Mouse (Mus musculus): ENCODE data around the gene Hmg20b. TPM values are rescaled to one million over a fixed set of nuclear protein-coding genes. Genes with fewer than 3 reads are reported as not detected.

The Hmg20b gene
- total RNA-seq (2014; rRNA removed; ENCODE audit: low replicate concordance), result 63.9 and 80.7 TPM in 2 replicates
- polyA plus RNA-seq (2015; fragmentation: Nextera tagmentation; extraction: Ambion mirVana), result 92.3 and 94.5 TPM in 2 replicates

DNA sequence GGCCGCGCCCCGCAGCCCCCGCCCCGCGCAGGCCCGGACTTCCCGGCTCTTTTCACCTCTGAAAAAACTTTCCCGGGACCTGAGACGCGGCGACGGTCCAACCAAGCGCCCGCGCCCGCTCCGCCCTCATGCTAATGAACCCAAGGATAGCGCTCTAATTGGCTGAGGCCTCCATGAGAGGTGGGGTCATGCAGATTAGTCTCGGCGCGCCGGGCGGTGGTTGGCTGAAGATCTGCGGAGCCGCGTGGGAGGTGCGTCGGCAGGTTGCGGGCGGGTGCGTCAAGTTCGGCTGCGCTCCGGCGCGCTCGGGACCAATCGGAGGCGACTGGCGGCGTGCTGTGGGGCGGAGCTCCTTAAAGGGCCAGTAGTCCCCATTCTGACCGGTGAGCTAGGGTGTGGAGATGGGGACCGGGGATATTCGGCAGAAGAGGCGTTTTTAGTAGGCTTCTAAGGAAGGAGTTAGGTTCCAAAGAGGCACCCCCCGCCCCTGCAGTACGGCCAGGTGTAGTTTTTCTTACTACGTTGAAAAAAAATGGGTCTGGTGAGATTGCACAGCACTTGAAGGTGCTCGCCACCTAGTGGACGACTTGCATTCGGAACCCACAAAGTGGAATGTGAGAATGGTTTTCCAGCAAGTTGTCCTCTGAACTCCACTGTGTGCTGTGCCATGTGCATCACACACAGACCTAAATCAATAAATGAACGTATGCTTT lies at the start of gene Hmg20b:
Gene Hmg20b (minus strand): TSS at position 130 of the 713 bp plus-strand sequence.
- peak; percentile 98 for DNase-seq (ENCODE audit: low spot score)
- H3K4me1 ChIP-seq (ENCODE audit: control insufficient read depth, insufficient read depth), result peaks cover 13% of the 10 kb centered on the region
- WGBS, result under 1% methylated on average over 54 of the region's 54 CpGs

DNA sequence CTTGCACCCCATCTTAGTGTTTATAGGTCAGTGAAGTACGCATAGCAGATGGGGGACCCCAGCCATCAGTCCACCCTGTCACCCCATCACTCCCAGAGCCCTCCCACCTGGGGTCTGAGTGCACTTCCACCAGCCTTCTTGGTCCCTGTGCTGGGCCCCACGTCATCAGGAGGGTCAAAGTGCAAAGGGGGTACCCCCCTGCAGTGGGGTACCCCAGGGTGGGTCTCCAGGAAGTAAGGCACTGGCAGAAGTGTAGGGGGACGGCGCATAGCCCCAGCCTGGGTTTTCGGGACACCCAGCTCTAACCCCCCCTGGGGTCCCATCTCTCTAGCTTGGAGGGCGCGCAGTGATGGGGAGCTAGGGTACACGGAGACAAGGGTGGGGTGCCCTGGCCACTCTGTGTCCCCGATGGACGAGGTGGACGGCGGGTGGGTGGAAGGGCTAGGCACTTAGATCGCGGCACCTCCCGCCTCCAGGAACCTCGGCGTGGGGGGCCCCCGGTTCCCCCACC lies 49.6 kb upstream of the Hmg20b start:
- Histone ChIP-seq H3K4me1 (ENCODE audit: control insufficient read depth, insufficient read depth) (peaks cover 15% of the 10 kb centered on the region), H3K9me3 (replicated peaks; ENCODE audit: control insufficient read depth, low read length) (no peaks in the 10 kb centered on the region), H3K36me3 (replicated peaks; ENCODE audit: control insufficient read depth, insufficient read depth, low read length) (peaks cover 64% of the 10 kb centered on the region), H3K4me3 (ENCODE audit: low read depth, low read length) (no peak overlapping the region), H3K27ac (ENCODE audit: low read depth) (no peak overlapping the region), H3K27me3 (ENCODE audit: control insufficient read depth, insufficient read depth, low read length) (no peaks in the 10 kb centered on the region), H3K4me2 (ENCODE audit: low read depth, low read length) (no peak overlapping the region), H3K9ac (replicated peaks; ENCODE audit: low read depth, low read length) (no peak overlapping the region)
- TF ChIP-seq EP300 (IDR thresholded peaks at IDR 0.05; ENCODE audit: low read depth), result no peak
- no peak for TF ChIP-seq CTCF (IDR thresholded peaks at IDR 0.05; ENCODE audit: low read depth)
- ATAC-seq (ENCODE audit: insufficient read depth, low read depth), result no peak
- no peak for DNase-seq (ENCODE audit: low spot score)
- 82% methylated on average over 18 of the region's 18 CpGs for WGBS

More for the DNA sequence above, at the start of gene Hmg20b:
- peak within 1 kb of the TSS; percentile 87 for H3K27ac ChIP-seq (ENCODE audit: low read depth)
- no peaks in the 10 kb centered on the region for H3K9me3 ChIP-seq (replicated peaks; ENCODE audit: control insufficient read depth, low read length)
- peak within 1 kb of the TSS; percentile 86 for H3K4me3 ChIP-seq (ENCODE audit: low read depth, low read length)
- H3K4me2 ChIP-seq (ENCODE audit: low read depth, low read length), result peak within 1 kb of the TSS; percentile 94
- H3K9ac ChIP-seq (replicated peaks; ENCODE audit: low read depth, low read length), result peak within 1 kb of the TSS; percentile 77
- ATAC-seq (ENCODE audit: insufficient read depth, low read depth), result peak; percentile 95
- TF ChIP-seq CTCF (IDR thresholded peaks at IDR 0.05; ENCODE audit: low read depth) (peak; percentile 77), EP300 (IDR thresholded peaks at IDR 0.05; ENCODE audit: low read depth) (no peak)
- peaks cover 24% of the 10 kb centered on the region for H3K36me3 ChIP-seq (replicated peaks; ENCODE audit: control insufficient read depth, insufficient read depth, low read length)
- H3K27me3 ChIP-seq (ENCODE audit: control insufficient read depth, insufficient read depth, low read length), result no peaks in the 10 kb centered on the region

- no peak for ATAC-seq (ENCODE audit: insufficient read depth, low read depth)
- H3K4me1 ChIP-seq (ENCODE audit: control insufficient read depth, insufficient read depth), result peaks cover 15% of the 10 kb centered on the region
- 80% methylated on average over 5 of the region's 5 CpGs for WGBS
- no peak overlapping the region for H3K4me2 ChIP-seq (ENCODE audit: low read depth, low read length)
- H3K9me3 ChIP-seq (replicated peaks; ENCODE audit: control insufficient read depth, low read length), result no peaks in the 10 kb centered on the region
- H3K36me3 ChIP-seq (replicated peaks; ENCODE audit: control insufficient read depth, insufficient read depth, low read length), result peaks cover 58% of the 10 kb centered on the region
- H3K4me3 ChIP-seq (ENCODE audit: low read depth, low read length), result no peak overlapping the region
- no peak overlapping the region for H3K9ac ChIP-seq (replicated peaks; ENCODE audit: low read depth, low read length)
- H3K27me3 ChIP-seq (ENCODE audit: control insufficient read depth, insufficient read depth, low read length), result no peaks in the 10 kb centered on the region
- DNase-seq (ENCODE audit: low spot score), result no peak
- no peak overlapping the region for H3K27ac ChIP-seq (ENCODE audit: low read depth)
- TF ChIP-seq CTCF (IDR thresholded peaks at IDR 0.05; ENCODE audit: low read depth) (no peak), EP300 (IDR thresholded peaks at IDR 0.05; ENCODE audit: low read depth) (no peak)
Observed at GRCm38 (mm10) chr10:81399296-81399695, 49.0 kb upstream of the Hmg20b start.

GRCm38 (mm10) chr10:81396749-81397148 lies 46.5 kb upstream of the Hmg20b start:
- no peak overlapping the region for H3K9ac ChIP-seq (replicated peaks; ENCODE audit: low read depth, low read length)
- ATAC-seq (ENCODE audit: insufficient read depth, low read depth) (no peak), DNase-seq (ENCODE audit: low spot score) (no peak)
- H3K36me3 ChIP-seq (replicated peaks; ENCODE audit: control insufficient read depth, insufficient read depth, low read length), result peaks cover 41% of the 10 kb centered on the region
- no peak overlapping the region for H3K27ac ChIP-seq (ENCODE audit: low read depth)
- H3K4me1 ChIP-seq (ENCODE audit: control insufficient read depth, insufficient read depth), result peaks cover 21% of the 10 kb centered on the region
- H3K4me3 ChIP-seq (ENCODE audit: low read depth, low read length), result no peak overlapping the region
- H3K27me3 ChIP-seq (ENCODE audit: control insufficient read depth, insufficient read depth, low read length), result no peaks in the 10 kb centered on the region
- WGBS, result 78% methylated on average over 5 of the region's 5 CpGs
- no peak overlapping the region for H3K4me2 ChIP-seq (ENCODE audit: low read depth, low read length)
- TF ChIP-seq EP300 (IDR thresholded peaks at IDR 0.05; ENCODE audit: low read depth) (no peak), CTCF (IDR thresholded peaks at IDR 0.05; ENCODE audit: low read depth) (no peak)
- no peaks in the 10 kb centered on the region for H3K9me3 ChIP-seq (replicated peaks; ENCODE audit: control insufficient read depth, low read length)

DNA sequence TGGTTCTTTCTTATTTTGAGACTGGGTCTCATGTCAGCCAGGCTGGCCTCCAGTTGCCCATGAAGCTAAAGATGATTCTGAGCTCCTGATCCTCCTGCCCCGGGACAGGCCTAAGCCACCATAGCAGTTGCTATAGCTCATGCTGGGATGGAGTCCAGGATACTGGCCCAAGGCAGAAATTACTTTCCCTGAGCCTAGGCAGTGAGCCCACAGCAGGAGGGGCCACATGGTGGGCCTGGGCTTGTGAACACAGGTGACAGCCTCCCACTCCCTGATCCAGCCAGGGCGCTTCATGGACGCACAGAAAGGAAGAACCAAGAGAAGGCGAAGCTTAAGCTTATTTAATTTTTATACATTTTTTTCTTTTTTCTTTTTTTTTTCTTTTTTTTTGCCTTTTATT lies 45.6 kb upstream of the Hmg20b start:
- 86% methylated on average over 4 of the region's 4 CpGs for WGBS
- Histone ChIP-seq H3K4me1 (ENCODE audit: control insufficient read depth, insufficient read depth) (peaks cover 12% of the 10 kb centered on the region; the same call in 1 of the 2 replicates), H3K27me3 (ENCODE audit: control insufficient read depth, insufficient read depth, low read length) (no peaks in the 10 kb centered on the region), H3K36me3 (replicated peaks; ENCODE audit: control insufficient read depth, insufficient read depth, low read length) (peaks cover 40% of the 10 kb centered on the region), H3K4me2 (ENCODE audit: low read depth, low read length) (no peak overlapping the region), H3K27ac (ENCODE audit: low read depth) (no peak overlapping the region), H3K9ac (replicated peaks; ENCODE audit: low read depth, low read length) (no peak overlapping the region), H3K9me3 (replicated peaks; ENCODE audit: control insufficient read depth, low read length) (no peaks in the 10 kb centered on the region), H3K4me3 (ENCODE audit: low read depth, low read length) (no peak overlapping the region)
- ATAC-seq (ENCODE audit: insufficient read depth, low read depth) (no peak), DNase-seq (ENCODE audit: low spot score) (no peak)
- TF ChIP-seq CTCF (IDR thresholded peaks at IDR 0.05; ENCODE audit: low read depth), result no peak
- TF ChIP-seq EP300 (IDR thresholded peaks at IDR 0.05; ENCODE audit: low read depth), result no peak

Data from heart, postnatal 0 days (tissue).